Mouse (Mus musculus) forebrain, embryonic 11.5 days (tissue): ENCODE data around the gene Mrfap1. TPM values are rescaled to one million over a fixed set of nuclear protein-coding genes. Genes with fewer than 3 reads are reported as not detected.

Source experiments
- ATAC-seq: fragments of 200-750 bp; cut with Nextera tagmentation; replicated peaks from 2 replicates; pipeline ENCODE4 v1.8.0; 2017; ENCODE audit warnings: moderate TSS enrichment; ENCODE audit not compliant: low FRiP score
- DNase-seq: peaks from one replicate; pipeline ENCODE4 v3.0.0-alpha.2; 2017; ENCODE audit warnings: low spot score
- H3K27ac ChIP-seq: fragments of 300-500 bp; sonication (generic); 2 replicates; pipeline ENCODE4 v1.5.1; 2014; ENCODE audit warnings: low read depth, low read length
- H3K27me3 ChIP-seq: fragments of 300-500 bp; sonication (generic); 2 replicates; pipeline ENCODE4 v1.6.1; 2014; ENCODE audit warnings: mild to moderate bottlenecking, low read length, mixed read lengths; ENCODE audit not compliant: control insufficient read depth, insufficient read depth
- H3K36me3 ChIP-seq: fragments of 300-500 bp; sonication (generic); 2 replicates; pipeline ENCODE4 v1.6.1; 2014; ENCODE audit warnings: mild to moderate bottlenecking, low read length, moderate library complexity, mixed read lengths; ENCODE audit not compliant: control insufficient read depth, insufficient read depth
- H3K4me1 ChIP-seq: fragments of 300-500 bp; sonication (generic); replicated peaks from 2 replicates; pipeline ENCODE4 v1.6.1; 2014; ENCODE audit warnings: low read length, mixed read lengths; ENCODE audit not compliant: control insufficient read depth, insufficient read depth
- H3K4me2 ChIP-seq: fragments of 300-500 bp; sonication (generic); 2 replicates; pipeline ENCODE4 v1.6.1; 2014; ENCODE audit warnings: low read depth, mild to moderate bottlenecking, low read length, moderate library complexity, mixed read lengths; ENCODE audit not compliant: severe bottlenecking
- H3K4me3 ChIP-seq: fragments of 300-500 bp; sonication (generic); 2 replicates; pipeline ENCODE4 v1.5.1; 2014; ENCODE audit warnings: low read depth, low read length
- H3K9ac ChIP-seq: fragments of 300-500 bp; sonication (generic); 2 replicates; pipeline ENCODE4 v1.6.1; 2014; ENCODE audit warnings: low read length
- H3K9me3 ChIP-seq: fragments of 300-500 bp; sonication (generic); 2 replicates; pipeline ENCODE4 v1.6.1; 2016; ENCODE audit warnings: low read length, mixed read lengths; ENCODE audit not compliant: control insufficient read depth
- WGBS: fragments of 180-500 bp; shearing (Covaris S2); extraction: QIAGEN DNeasy Blood & Tissue Kit; methylation state at CpG from one replicate; pipeline ENCODE4 v1.1.7; 2014; 5-methylcytosine and 5-hydroxymethylcytosine counted together
- polyA plus RNA-seq: library from polyadenylated mRNA; unstranded; fragments of >200 nt; fragmentation: Nextera tagmentation; extraction: Ambion mirVana; gene quantifications from 2 replicates; pipeline ENCODE4 v1.2.1, GENCODE M21; 2014

Gene Mrfap1
- polyA plus RNA-seq, 1 experiment from 2014 or later: 565 TPM

- no peaks in the 10 kb centered on the region for H3K9me3 ChIP-seq
- peak; percentile 96 for DNase-seq
- no peaks in the 10 kb centered on the region for H3K27me3 ChIP-seq
- peaks cover 7% of the 10 kb centered on the region; the same call in 1 of the 2 replicates for H3K4me1 ChIP-seq
- peak; percentile 91 for ATAC-seq
- peak within 1 kb of the TSS; percentile 74 for H3K4me2 ChIP-seq
- no peak within 1 kb of the TSS for H3K27ac ChIP-seq
- H3K4me3 ChIP-seq: peak within 1 kb of the TSS; percentile 61
- WGBS: 4% methylated on average over 46 of the region's 46 CpGs
- peak within 1 kb of the TSS; percentile 77 for H3K9ac ChIP-seq
- H3K36me3 ChIP-seq: no peaks in the 10 kb centered on the region
Measured at GRCm38 (mm10) chr5:36829913-36830879, 33.6 kb upstream of the Mrfap1 start, which contains the start of gene Man2b2. Man2b2 (minus strand) TSS chr5:36830653.

DNA sequence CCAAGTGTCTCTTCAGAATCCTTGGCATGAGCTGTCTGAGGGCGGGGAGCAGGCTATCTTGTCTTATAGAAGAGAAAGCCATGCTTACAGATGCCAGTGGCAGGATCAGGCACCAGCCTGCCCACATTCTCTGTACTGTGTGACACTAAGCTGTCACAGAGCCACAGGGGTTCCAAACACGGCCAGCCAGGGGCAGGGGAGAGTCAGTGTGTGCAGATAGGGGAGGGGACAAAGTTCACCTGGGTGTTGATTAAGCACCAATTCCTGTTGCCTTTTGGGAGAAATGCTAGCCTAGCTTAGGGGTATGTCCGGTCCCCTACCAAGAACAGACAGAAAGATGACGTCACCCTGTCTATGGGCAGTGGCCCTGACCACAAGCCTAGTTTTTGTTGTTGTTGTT lies 32.5 kb upstream of the Mrfap1 start:
- H3K4me3 ChIP-seq: no peak overlapping the region
- H3K27me3 ChIP-seq: no peaks in the 10 kb centered on the region
- WGBS: 80% methylated on average over 4 of the region's 4 CpGs
- no peak overlapping the region for H3K4me2 ChIP-seq
- no peaks in the 10 kb centered on the region for H3K9me3 ChIP-seq
- no peak overlapping the region for H3K9ac ChIP-seq
- H3K36me3 ChIP-seq: no peaks in the 10 kb centered on the region
- no peak overlapping the region for H3K27ac ChIP-seq
- no peak for ATAC-seq
- DNase-seq: no peak
- H3K4me1 ChIP-seq: peaks cover 7% of the 10 kb centered on the region; the same call in 1 of the 2 replicates

GRCm38 (mm10) chr5:36822907-36823306 lies 26.3 kb upstream of the Mrfap1 start:
- 93% methylated on average over 4 of the region's 4 CpGs for WGBS
- H3K36me3 ChIP-seq: no peaks in the 10 kb centered on the region; the same call in 1 of the 2 replicates

GRCm38 (mm10) chr5:36820142-36820541 lies 23.6 kb upstream of the Mrfap1 start:
- ATAC-seq (no peak), DNase-seq (peak; percentile 78)
- Histone ChIP-seq H3K4me1 (no peaks in the 10 kb centered on the region), H3K9ac (no peak overlapping the region), H3K4me2 (no peak overlapping the region), H3K4me3 (no peak overlapping the region), H3K9me3 (no peaks in the 10 kb centered on the region), H3K27ac (no peak overlapping the region), H3K27me3 (no peaks in the 10 kb centered on the region), H3K36me3 (no peaks in the 10 kb centered on the region; the same call in 1 of the 2 replicates)
- 49% methylated on average over 6 of the region's 6 CpGs for WGBS

More at GRCm38 (mm10) chr5:36822907-36823306, 26.3 kb upstream of the Mrfap1 start:
- no peak overlapping the region for H3K9ac ChIP-seq
- H3K9me3 ChIP-seq: no peaks in the 10 kb centered on the region
- H3K27me3 ChIP-seq: no peaks in the 10 kb centered on the region
- DNase-seq: no peak
- H3K4me2 ChIP-seq: no peak overlapping the region
- no peak overlapping the region for H3K27ac ChIP-seq
- H3K4me3 ChIP-seq: no peak overlapping the region
- no peaks in the 10 kb centered on the region for H3K4me1 ChIP-seq
- ATAC-seq: no peak

DNA sequence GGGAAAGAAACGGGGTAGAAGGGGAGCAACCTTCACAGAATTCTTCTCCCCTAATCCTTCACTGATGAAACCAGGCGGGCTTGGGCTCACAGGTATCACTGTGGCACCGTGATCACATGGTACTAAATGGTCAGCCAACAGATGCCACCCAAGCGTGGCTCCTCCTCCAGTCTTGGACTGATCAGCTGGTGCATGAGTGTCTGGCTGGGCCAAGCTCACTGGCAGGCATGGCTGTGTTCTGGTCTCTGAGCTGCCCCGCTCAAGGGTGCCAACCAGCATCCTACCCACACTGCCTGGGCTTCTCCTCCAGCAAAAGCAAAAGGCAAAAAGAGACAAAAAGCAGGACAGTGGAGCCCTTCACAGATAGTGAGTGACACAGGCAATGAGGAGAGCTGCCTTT lies 23.2 kb upstream of the Mrfap1 start:
- DNase-seq: no peak
- H3K36me3 ChIP-seq: no peaks in the 10 kb centered on the region; the same call in 1 of the 2 replicates
- H3K27me3 ChIP-seq: no peaks in the 10 kb centered on the region
- H3K9me3 ChIP-seq: no peaks in the 10 kb centered on the region
- H3K9ac ChIP-seq: no peak overlapping the region
- H3K4me1 ChIP-seq: no peaks in the 10 kb centered on the region
- 85% methylated on average over 5 of the region's 5 CpGs for WGBS
- ATAC-seq: no peak
- H3K27ac ChIP-seq: no peak overlapping the region
- H3K4me2 ChIP-seq: no peak overlapping the region
- H3K4me3 ChIP-seq: no peak overlapping the region

DNA sequence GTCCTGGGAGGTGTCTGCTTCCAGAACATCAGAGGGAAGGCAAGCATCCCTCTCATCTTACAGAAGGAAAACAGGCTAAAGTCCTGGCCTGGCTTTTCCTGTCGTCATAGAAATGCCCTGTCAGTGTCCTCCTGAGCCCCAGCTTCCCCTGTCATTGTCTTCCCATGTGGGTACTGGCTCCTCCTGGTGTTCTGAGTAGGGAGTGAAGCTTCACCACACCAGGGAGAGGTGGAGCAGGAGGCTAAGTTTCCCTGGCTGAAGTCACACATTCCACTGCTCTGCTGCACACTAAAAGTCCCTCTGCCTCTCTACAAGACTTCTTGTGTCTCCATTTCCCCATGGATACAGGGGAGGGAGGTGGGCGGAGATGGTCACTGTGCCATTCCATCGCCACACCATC lies 21.2 kb upstream of the Mrfap1 start:
- no peaks in the 10 kb centered on the region for H3K27me3 ChIP-seq
- no peaks in the 10 kb centered on the region for H3K9me3 ChIP-seq
- no peak overlapping the region for H3K4me2 ChIP-seq
- no peaks in the 10 kb centered on the region for H3K4me1 ChIP-seq
- no peak overlapping the region for H3K9ac ChIP-seq
- DNase-seq (no peak), ATAC-seq (no peak)
- H3K27ac ChIP-seq: no peak overlapping the region
- H3K4me3 ChIP-seq: no peak overlapping the region
- no peaks in the 10 kb centered on the region for H3K36me3 ChIP-seq
- 66% methylated on average over 3 of the region's 3 CpGs for WGBS

- no peak for DNase-seq
- 80% methylated on average over 6 of the region's 6 CpGs for WGBS
- Histone ChIP-seq H3K4me2 (no peak overlapping the region), H3K9me3 (no peaks in the 10 kb centered on the region), H3K27me3 (no peaks in the 10 kb centered on the region), H3K9ac (no peak overlapping the region), H3K4me3 (no peak overlapping the region), H3K4me1 (no peaks in the 10 kb centered on the region), H3K27ac (no peak overlapping the region), H3K36me3 (no peaks in the 10 kb centered on the region)
- no peak for ATAC-seq
Measured at GRCm38 (mm10) chr5:36814554-36814953, 18.0 kb upstream of the Mrfap1 start.

- WGBS: 30% methylated on average over 3 of the region's 3 CpGs
- H3K27me3 ChIP-seq: no peaks in the 10 kb centered on the region
- H3K4me1 ChIP-seq: no peaks in the 10 kb centered on the region
- ATAC-seq: peak; percentile 59; the same call in 1 of the 2 replicates
- no peaks in the 10 kb centered on the region for H3K9me3 ChIP-seq
- no peak overlapping the region for H3K9ac ChIP-seq
- H3K27ac ChIP-seq: no peak overlapping the region
- DNase-seq: peak; percentile 84
- H3K36me3 ChIP-seq: no peaks in the 10 kb centered on the region
- H3K4me2 ChIP-seq: no peak overlapping the region
- no peak overlapping the region for H3K4me3 ChIP-seq
Measured at GRCm38 (mm10) chr5:36811413-36811812, 14.8 kb upstream of the Mrfap1 start.
